Mouse (Mus musculus) layer of hippocampus, adult 8-10 months (tissue): ENCODE data around the gene Prss33. TPM values are rescaled to one million over a fixed set of nuclear protein-coding genes. Genes with fewer than 3 reads are reported as not detected.
A peak's percentile ranks its signal among the peaks of the same experiment; 100 is the strongest.
"Not testable (repeated sequence)": the region's sequence is repeated elsewhere in the genome, so short reads cannot be mapped to it uniquely, and the experiment has no call there.

ENCODE experiments used
- DNase-seq, 2 experiments: peaks; one replicate each; pipeline ENCODE4 v3.0.0; 2022; ENCODE audit warnings: low spot score in 2 of 2
- total RNA-seq, 4 experiments: library from RNA; stranded (reverse); gene quantifications; 2 replicates each; pipeline ENCODE4 v1.2.4; 2022

Prss33 gene
- total RNA-seq: under 1 TPM in 1 of 4 experiments, not detected in 3; 0.38 TPM

GRCm38 (mm10) chr17:23836006-23836575 is at the start of gene Prss33:
Gene Prss33 (minus strand): TSS chr17:23836056.
- DNase-seq: no peak

GRCm38 (mm10) chr17:23880576-23880975 is 44.7 kb upstream of the Prss33 start, which contains the start of the genes Dcpp1 and Dcpp2:
Gene Dcpp1 (plus strand): TSS chr17:23880876.
Gene Dcpp2 (plus strand): TSS chr17:23880880.
- not testable (repeated sequence) for DNase-seq

DNA sequence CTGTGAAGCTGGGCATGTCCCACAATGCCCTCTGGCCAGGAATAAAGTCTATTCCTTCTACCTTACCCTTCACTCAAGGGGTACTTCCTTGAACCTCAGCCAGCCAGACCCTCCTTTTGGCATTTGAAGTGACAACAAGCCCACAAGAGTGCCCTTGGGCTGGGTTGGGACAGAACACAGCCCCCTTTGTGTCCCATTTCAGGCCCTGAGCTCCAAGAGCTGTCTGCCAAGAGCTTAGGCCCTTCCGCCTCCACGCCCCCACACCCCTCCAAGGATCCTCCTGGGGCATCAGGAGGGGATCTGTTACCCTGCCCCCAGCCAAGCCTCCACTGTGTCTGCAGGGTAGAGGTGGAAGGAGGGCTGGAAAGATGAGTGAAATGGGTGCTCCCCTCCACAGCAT is 41.3 kb upstream of the Prss33 start:
- no peak for DNase-seq

DNA sequence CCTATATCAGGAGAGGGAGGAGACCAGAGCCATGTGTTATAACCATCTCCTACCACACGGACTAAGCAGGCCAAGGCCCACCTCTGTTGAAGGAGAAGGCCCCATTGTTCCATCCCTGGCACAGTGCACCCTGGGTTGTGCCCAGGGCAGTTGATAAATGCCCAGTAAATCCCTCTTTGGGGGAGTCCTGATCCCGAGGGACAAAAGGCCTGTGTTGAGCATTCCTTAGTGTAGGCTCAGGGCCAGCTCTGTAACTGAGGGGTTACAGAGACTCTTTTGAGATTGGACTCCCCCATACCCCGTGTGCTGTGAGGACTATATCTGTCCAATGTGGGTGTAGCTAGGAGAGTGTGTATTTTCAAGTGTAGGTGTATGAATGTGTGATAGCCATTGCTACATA is 40.9 kb upstream of the Prss33 start:
- peak; percentile 38 to 46 for DNase-seq

DNA sequence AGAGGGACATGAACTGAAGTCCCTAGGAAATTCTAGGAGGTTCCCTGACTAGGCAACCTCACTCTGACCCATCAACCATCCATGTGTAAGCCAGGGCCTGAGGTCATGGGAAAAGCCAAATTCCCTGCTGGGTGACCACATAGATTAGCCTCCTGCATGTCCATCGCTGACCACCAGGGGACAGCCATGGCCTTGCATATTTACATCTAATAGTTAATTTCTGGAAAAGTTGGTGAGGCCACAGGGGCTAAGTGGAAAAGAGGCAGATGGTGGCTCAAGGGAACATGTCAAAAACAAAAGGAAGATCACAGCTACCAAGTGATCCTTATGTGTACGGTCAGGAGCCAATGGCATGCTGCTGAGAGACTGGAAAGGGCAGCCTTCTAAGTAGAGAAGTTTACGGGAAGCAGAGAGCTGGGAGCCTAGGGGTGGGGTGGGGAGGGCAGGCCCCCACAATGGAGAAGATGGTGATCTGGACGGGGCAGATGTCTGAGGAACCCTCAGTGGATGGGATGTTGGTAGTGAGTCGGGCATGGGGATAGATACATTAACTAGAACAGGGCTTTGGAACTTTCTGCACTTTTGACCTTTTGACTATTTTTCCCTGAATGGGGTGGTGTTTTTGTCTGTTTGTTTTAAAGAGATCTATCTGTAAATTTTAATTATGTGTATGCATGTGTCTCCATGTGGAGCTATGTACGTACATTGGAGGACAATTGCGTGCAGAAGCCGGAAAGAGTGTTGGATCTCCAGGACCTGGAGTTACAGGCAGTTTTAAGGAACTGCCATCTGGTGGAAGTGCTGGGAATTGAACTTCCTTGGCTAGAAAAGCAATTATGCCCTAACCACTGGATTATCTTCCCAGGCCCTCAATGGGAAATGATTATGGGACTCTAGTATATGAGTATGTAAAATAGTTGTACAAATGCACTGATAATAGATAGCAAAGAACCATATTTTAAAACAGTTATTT is 38.3 kb upstream of the Prss33 start:
- DNase-seq: peak in 1 of 2 experiments; percentile 31

DNA sequence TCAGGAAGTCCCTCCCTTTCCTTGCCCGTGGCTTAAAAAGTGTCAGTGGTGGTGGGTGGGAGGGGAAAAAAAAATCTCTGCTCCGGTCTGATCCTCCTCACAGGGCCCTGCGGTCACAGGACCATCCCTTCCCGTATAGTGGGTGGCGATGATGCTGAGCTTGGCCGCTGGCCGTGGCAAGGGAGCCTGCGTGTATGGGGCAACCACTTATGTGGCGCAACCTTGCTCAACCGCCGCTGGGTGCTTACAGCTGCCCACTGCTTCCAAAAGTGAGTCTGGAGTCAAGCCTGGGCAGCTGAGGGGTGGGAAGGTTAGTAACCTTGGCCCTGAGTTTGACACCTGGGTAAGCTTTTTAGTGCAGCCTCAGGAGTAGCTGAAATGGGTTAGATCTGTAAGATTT is 32.7 kb upstream of the Prss33 start:
- DNase-seq: no peak

GRCm38 (mm10) chr17:23867756-23868155 is 31.9 kb upstream of the Prss33 start, which contains the start of gene Prss21:
Gene Prss21 (plus strand): TSS chr17:23868056.
- DNase-seq: no peak

DNA sequence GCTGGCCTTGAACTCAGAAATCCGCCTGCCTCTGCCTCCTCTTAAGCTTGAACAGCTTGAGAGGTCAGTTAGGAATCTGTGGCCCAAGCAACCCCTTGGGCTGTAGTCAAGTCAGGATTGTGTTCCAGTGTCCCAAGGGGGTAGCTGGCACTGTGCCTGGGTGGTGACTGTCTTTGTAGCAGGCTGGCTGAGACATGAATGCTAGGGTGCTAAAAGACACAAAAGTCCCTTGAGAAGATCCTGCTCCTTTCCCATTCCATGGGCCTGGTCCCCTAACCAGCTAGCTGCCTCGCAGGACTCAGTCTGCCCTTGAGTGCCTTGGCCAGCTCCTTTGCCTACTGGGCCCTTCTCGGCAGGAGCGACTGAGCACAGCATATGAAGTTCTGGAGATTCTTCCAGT is 27.1 kb upstream of the Prss33 start:
- no peak for DNase-seq

GRCm38 (mm10) chr17:23857913-23858312 is 22.1 kb upstream of the Prss33 start:
- no peak for DNase-seq

GRCm38 (mm10) chr17:23857193-23857592 is 21.3 kb upstream of the Prss33 start:
- DNase-seq: no peak

- DNase-seq: no peak
These were observed 18.4 kb upstream of the Prss33 start for GRCm38 (mm10) chr17:23854229-23854765.

DNA sequence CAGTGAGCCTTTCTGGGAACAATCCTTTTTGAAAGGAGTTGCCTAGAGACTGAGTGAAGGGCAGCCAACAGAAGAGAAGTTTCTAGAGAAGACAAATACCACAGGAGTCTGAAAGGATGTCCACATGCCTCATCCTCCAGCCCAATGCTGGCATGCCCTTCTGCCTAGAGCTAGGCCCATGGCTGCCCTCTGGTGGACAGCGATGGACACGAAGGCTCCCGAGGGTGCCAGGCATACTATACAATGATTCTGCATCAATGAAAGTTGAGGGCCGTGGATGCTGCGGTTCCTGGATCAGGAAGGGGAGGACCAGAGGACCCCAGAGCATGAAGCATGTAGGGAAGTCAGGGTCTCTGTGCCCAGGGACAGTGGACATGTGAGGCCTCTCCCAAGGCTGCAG is 17.4 kb upstream of the Prss33 start:
- no peak for DNase-seq

DNA sequence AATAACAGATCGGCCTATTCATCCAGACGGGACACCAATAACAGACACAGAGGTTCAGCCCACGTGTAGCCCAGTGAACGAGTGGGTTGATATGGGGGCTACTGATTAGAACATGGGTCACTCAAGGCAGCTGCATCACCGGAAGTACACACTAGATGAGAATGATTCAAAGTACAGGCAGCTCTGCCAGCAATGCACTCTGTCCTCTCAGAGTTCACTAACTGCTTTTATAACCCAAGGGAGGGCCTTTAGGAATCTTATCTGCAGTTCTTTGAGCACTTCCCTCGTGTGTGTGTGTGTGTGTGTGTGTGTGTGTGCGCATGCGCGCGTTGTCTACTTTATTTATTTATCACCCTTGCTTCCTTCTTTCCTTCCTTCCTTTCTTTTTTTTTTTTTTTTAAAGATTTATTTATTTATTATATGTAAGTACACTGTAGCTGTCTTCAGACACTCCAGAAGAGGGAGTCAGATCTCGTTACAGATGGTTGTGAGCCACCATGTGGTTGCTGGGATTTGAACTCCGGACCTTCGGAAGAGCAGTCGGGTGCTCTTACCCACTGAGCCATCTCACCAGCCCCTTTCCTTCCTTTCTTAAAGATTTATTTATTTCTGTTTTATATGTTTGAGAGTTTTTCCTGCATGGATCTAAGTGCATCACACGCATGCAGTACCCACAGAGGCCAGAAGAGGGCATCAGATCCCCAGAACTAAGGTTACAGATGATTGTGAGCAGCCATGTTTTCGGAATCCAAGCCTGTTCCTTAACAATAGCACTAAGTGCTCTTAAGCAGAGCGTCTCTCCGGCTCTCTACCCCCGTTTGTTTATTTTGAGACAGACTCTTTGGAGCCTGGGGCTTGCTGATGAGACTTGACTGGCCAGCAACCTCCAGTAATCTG is 15.2 kb upstream of the Prss33 start:
- peak in 1 of 2 experiments; percentile 61 for DNase-seq

- DNase-seq: no peak
These were observed 14.2 kb upstream of the Prss33 start for GRCm38 (mm10) chr17:23850028-23850427.

GRCm38 (mm10) chr17:23843812-23844273 is 8.0 kb upstream of the Prss33 start, which contains the start of the genes Prss32 and Prss41:
Gene Prss32 (plus strand): TSS chr17:23843855.
Gene Prss41 (minus strand): TSS chr17:23844172.
- DNase-seq: peak in 1 of 2 experiments; percentile 40

DNA sequence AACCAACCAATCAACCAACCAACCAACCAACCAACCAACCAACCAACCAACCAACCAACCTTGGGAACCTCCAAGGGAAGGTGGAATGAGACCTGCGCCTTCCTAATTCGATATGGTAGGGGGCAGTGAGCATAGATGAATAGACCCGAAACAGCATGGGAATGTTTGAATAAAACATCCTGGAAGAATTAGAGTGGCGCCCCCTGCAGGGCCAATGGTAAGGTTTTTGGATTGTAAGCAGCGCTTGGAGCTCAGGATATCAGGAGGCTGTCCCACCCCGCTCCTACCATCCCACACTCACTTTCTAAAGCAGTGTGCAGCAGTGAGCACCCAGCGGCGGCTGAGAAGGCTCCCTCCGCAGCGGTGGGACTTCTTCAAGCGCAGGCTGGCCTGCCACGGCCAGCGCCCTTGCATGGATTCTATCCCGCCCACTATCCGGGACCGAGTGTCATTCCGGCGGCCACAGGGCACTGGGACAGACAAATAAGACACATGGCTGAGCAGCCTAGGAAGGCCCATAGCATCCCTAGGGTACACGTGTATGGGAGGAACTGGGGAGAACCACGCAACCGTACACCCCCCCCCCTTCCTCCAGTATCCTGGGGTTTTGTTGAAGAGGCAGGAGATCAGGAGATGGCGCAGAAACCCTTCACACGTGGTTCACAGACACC is 7.4 kb upstream of the Prss33 start:
- DNase-seq: no peak

- peak in 1 of 2 experiments; percentile 56 for DNase-seq
These were observed 5.3 kb upstream of the Prss33 start for GRCm38 (mm10) chr17:23841145-23841544.

DNA sequence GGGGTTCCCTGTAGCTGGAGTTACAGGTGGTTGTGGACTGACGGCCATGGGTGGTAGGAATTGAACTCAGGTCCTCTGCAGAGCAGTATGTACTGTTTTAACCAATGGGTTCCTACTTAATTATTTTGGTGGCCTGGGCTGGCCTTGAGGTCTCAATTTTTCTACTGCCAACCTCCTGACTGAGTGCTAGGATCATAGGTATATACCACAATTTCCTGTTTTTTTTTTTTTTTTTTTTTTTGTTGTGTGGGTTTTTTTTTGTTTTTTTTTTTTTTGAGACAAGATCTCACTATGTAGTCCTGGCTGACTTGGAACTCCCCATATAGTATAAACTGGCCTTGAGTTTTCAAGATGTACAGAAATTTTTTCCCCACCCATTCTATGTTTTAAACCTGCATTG is 4.7 kb downstream of the Prss33 start:
- no peak for DNase-seq

DNA sequence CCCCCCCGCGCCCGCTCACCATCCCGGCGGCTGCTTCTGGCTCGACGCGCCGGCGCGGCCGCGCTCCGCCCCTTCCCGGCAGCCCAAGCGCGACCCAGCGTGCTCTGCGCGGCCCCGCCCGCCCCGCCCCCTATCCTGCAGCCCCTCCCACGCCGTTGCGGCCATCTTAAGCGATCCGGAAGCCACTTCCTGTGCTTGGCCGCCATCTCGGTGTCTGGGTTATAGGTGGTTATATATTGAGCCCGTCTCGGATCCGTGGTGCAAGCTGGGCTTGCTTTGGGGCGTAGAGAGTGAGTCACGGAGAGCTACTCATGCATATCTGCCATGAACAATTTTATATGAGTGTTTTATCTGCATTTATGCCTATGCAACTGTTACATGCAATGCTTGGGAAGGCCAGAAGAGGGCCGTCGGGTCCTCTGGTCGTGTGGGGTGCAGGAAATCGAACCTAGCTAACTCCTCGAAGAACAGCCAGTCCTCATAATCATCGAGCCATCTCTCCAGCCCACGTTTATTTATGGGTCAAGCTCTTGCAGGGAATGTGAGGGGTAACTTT is 6.7 kb downstream of the Prss33 start, which contains the start of gene Elob:
Gene Elob, minus strand, starts transcription at position 73 of the 556 bp plus-strand sequence.
- peak; percentile 84 to 85 for DNase-seq
